Mouse (Mus musculus): ENCODE data around the gene Stab2.

Gene Stab2

DNA sequence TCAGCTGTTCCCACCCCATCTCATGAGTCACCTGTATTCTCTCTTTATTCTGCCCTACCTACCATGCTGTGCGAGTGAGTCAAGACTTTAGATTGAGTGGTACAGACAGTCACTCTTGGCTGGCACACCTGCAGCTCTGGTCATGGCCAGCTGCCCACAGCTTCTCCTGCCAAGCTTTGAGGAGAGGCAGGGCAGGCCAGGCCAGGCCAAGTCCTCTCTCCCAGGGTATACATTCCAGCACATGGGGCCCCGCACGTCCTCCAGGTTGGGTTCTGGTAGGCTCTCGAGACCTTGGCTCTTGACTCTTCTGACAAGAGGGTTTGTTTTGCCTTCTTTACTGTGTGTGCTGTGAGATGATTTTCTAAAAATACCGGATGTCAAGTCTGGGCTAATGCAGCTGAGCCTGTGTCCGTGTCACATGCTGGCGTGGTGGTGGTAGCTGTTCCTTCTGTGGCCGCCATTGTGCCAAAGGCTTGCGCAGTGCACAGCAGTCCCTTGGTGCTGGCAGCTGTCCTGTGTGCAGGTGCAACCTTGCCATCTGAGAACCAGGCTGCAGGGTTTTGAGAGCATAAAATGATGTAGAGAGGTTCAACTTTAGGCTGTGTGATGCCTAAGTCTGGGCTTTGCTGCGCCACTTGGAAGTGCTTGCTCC lies 181.8 kb downstream of the Stab2 start:
- DNase-seq (ENCODE audit: low spot score) = no peak

DNA sequence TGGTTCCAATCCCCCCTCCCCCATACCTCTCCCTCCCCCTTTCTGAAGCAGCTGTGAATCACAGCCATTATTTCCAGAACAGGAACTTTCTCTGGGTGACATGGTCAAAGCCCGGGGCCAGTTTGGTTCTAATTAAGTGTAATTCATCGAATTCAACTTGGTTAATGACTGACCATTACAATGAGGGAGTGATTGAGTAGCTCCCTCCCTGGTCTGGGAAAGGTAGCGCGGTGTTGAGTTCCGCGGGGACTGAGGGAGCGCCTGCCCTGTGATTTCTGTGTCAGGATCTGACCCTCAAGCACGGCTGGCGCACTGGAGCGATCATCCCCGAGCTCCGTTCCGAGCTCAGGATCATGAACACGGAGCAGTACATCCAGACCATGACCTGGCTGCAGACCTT lies 183.0 kb downstream of the Stab2 start:
- no peak for DNase-seq (ENCODE audit: low spot score)

DNA sequence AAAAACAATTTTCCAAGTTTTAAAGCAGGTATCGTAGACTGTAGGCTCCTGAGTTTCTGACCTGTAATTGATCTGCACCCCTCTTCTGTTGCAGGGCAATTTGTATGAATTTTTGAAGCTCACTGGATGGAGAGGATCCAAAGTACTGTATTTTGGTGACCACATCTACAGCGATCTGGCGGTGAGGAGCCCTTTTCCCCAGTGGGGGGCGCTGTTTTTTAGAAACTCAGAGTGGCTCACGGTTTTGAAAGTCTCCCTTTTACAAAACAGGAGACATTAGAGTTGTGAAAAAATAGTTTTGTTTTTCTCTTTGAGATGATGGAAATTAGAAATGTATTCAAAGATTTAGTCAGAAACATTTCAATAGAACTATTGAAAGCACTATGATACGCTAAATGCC lies 183.7 kb downstream of the Stab2 start:
- DNase-seq (ENCODE audit: low spot score) = no peak

DNA sequence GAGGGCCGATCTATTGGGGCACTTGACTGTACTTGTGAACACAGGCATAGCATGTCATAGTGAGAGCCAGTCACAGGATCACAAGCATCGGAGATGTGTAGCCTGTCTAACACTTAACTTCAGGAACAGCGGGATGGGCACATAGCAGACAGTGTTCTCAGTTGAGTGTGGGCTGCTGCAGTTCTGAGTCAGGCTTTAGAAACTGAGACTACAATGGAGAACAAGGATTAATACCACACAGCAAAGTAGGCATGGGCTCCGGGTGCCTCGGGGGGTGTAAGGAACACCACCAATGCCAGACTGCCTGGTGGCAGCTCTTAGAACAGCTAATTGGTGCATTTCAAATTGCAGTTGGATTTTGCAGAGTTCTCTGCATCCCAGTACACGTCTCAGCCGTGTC lies 186.8 kb downstream of the Stab2 start:
- DNase-seq (ENCODE audit: low spot score) = no peak

DNA sequence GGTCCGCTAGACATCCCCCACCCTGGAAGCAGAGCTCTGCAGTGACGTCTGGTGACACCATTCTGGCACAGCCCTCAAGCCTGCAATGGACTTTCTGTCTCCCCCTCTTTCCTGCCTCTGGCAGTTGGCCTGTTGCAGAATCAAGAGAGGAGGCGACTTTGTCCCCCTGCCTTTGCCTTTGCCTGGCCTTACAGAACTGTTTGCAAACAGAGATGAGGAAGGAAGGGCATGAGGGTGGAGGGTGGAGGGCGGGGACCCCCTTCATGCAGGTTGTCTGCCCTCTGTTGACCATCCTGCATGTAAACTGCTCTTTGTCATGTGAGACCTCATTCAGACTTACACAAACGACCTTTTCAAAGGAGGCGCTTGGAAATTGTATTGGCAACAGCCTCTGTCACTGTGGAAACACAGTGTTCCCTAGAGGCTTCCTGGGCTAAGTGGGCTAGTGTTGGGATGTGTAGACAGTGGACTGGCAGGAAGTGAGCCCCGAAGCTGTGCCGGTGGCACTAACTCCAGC lies 188.1 kb downstream of the Stab2 start:
- DNase-seq (ENCODE audit: low spot score) = no peak

DNA sequence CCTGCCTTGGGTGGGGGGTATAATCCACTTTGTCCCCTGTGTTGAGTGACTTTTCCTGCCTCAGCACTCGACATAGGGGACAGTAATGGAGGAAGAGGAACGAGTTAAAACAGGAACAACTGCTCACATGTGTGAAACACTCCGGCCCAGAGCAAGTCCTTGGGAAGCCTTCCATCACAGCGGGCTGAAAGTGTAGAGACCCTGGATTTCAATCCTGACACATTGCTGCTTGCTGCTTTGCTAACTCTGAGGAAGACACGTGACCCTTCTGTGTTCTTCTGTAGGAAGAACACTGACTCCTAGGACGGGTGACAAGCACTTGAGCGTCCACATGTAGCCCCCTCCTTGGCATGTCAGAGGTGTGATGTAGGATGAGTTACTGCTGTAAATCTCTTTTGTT lies 192.7 kb downstream of the Stab2 start:
- DNase-seq (ENCODE audit: low spot score) = no peak

DNA sequence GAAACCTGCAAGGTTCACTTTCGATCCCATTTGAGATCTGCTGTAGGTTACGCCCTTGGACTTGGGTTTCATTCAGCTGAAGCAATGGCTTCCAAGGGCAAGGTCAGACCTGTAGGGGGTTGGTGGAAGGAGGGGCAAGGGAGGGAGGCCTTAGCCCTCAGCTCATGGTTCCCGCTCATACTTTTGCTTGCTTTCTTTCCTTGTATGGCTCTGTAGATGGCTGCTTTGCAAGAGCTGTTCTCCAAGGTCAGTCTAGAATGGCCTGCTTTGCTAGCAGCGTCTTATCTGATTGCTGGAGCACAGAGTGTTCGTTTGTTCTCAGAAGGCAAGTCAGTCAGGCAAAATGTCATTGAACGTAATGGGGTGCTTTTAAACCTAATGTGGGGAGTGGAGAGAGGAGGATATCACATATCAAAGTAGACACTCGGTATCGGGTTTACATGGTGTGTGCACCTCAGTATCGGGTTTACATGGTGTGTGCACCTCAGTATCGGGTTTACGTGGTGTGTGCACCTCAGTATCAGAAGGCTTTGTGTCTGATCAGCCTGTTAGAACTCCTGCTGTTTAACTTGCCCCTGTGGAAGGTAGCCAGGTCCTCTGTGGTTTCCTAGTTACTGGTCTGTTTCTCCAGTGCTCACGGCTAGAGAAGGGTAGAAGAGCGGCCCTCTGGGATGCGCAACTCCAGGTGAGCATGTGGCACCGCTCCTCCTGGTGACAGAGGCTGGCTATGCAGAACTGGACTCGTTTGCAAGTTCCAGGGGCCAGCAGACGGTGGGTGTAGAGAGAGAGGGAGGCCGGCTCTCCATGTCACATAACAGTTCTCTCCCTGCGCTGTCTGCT lies 193.3 kb downstream of the Stab2 start:
- no peak for DNase-seq (ENCODE audit: low spot score)

DNA sequence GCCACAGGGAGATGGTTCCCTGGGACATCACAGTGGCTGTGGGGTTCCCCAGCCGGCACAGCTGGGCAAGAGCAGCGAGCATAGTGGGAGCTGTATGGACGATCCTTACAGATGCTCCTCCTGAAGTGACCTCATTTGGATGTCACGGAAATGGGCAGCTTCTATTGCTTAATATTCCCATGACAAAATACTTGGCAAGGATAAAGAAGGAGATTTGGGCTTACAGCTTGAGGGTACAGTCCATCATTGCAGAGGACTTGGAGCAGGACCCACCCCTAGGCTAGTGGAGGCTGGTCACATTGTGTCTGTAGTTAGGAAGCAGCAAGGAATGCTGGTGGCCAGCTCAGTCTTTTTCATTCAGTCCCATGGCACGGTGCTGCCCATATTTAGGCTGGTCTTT lies 197.2 kb downstream of the Stab2 start:
- DNase-seq (ENCODE audit: low spot score) = no peak

DNA sequence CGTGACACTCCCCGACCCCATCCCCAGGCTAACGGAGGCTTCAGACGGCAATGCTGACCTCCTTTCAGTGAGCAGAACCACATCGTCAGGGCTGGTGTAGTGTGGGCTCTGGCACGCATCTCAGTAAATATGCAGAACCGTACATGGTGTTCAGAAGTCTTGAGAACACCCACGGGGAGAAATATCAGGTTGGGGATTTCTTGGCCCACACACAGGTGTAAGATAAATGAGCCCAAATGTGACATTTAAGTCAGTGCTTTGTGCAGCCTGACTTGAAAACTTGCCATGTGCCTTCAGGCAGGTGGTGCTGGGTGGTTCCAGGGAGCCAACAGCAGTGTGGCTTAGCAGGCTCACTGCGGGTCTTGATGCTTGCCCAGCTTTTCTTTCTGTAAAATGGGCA lies 197.8 kb downstream of the Stab2 start:
- DNase-seq (ENCODE audit: low spot score) = no peak

DNA sequence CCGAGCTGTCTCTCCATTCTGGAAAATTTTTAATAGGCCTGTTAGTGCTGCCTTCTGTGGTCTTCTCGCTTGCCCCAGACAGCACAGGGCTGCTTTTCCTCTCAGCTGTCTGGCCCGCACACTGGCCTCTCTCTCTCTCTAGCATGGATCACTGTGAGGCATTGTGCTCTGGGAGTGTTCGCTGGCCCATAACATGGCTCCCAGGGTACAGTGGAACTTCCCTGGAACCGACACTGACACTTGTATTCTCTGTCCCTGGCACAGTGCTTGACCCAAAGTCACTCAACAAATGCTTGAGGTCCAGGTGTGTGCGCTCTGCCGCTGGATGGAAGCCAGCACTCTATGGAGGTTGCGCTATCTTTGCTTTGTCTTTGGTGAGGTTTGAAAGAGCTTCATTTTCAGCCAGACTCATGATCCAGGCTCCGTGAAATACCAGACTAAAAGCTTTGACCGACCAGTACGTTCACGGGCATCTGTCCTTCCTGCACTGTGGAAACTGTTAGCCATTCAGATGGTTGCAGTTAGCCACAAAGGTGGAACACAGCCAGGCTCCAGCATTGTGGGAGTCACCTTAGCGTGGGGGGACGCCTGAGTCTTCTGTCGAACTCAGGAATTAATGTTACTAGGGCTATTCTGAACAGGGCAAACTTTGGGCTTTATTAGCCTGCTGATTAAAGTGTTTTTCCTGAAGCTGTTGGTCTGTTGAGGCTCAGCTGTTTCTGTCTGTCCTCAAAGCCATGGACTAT lies 199.6 kb downstream of the Stab2 start:
- DNase-seq (ENCODE audit: low spot score) = no peak

DNA sequence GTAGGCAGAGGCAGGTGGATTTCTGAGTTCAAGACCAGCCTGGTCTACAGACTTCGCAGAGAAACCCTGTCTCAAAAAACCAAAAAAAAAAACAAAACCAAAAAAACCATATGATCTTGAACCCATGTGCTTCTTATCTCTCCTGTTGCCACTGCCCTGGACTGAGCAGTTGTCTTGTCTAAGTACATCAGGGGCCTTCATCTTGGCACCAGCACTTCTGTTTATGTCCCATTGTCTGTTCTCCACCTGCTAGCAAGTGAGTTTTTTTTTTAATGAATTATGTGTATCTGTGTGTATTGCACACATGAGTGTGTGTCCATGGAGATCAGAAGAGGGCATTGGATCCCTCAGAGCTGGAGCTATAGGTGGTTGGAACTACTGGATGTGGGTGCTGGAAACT lies 200.5 kb downstream of the Stab2 start:
- no peak for DNase-seq (ENCODE audit: low spot score)

DNA sequence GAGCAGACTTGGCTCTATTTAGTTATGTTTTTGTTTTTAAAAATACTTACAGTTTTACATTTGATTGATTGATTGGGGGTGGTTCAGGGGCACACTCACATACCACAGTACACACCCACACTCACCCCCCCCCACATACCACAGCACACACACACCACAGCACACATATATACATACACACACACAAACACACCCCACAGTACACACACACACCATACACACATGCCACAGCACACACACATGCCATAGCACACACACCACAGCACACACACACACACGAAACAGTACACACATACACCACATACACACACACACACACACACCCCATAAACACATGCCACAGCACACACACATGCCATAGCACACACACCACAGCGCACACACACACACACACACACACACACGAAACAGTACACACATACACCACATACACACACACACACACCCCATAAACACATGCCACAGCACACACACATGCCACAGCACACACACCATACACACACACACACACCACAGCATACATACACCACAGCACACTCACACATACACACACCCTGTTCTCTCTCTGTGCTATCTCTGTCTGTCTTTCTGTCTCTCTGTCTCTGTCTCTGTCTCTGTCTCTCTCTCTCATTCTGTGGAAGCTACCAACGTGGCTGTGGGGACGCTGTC lies 211.6 kb downstream of the Stab2 start:
- no peak for DNase-seq (ENCODE audit: low spot score)

DNA sequence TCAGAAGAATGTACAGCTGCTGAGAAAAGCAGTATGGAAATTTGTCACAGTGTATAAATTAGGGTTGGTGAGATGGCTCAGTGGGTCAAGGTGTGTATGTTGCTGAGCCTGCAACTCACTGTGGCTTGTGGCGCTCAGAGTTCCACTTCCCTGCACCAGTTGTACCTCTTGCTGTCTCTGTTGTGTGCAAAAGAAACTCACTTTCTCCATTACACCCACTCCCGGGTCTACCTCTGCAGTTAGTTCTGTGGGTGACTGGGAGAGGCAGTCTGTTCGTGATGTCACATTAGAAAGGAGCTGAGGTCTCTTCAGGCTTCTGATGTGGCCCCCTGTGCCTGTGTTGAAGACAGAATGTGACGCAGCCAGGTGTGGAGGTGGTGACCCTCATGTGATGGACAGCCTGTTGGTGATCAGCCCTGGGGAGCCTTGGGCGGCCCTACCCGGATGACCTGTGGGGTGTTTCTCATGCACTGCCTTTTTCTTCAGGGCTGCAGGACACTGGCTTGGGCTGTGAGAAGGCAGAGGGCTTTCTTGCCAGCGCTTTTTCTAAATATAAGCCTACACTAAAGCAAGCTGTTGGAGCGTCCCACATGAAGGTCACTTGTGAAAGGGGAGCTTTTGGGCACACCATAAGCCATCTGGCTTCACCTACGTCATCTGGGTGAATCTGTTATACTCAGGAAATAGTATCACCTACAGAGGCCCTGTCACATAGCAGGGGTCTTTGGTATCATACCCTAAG lies 212.9 kb downstream of the Stab2 start:
- DNase-seq (ENCODE audit: low spot score) = no peak

DNA sequence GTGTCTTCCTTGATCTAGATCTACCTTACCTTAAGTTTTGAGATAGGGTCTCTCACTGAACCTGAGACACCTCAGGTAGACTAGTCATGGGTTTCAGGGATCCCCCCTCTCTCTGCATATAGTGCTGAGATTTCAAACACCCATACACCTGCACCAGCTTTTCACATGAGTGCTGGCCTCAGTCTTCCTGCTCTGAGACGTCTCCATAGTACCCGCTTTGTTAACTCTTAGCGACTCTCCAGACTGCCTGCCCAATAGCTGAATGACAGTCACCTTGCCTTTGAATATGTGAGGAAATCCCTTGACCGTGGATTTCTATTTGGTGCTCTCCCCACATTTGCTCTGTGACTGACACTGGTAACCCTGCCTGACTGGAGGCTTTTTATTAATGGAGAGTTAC lies 213.6 kb downstream of the Stab2 start:
- DNase-seq (ENCODE audit: low spot score) = no peak

DNA sequence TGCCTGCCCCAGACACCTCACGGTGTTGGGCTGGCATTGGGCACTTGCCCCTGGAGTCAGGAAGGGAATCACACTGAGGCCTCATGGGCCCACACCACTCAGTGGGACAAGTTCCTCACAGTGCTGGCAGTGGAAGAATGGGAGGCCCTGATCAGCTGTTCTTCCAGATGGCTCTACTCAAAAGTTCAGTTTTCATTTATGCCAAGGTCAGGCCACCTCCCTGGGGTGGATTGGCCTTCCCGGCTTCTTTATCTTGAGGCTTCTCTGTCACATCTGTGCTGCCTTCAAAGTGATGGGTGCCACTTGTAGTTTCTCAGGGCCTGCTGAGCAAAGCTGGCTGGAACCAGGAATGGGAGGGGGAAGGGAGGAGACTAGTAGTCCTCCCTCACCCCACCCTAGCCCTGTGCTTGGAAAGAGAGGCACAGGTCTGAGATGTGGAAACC lies 214.3 kb downstream of the Stab2 start:
- DNase-seq (ENCODE audit: low spot score) = no peak

DNA sequence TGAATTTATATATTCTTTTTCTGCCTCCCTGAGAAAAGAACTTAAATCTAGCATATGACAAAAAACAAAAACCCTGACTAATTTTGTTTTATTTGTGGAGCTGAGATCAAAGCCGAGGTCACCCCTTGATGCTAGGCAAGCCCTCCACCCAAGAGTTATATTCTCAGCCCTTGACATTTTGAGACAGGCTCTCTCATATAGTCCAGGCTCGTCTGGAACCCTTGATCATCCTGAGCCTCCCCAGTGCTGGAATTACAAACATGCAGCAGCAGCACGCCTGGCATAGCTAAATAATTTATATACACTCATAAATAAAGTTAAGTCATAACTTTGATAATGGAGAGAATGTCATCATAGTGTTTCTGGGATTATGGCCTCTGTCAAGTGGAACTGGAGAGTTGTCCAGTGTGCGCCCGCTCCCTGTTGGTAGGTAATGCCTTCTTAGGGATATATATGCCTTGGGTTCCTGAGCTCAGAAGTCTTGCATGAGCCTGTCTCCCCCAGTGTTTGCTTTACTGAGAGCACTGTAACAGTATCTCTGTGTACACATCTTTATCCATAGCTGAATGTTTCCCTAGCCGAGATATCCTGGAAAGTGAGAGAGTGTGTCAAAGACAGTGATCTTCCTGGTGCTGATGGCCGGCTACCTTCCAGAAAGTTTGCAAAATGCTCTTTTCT lies 216.2 kb downstream of the Stab2 start:
- no peak for DNase-seq (ENCODE audit: low spot score)

Measured in left cerebral cortex, adult 11 months (tissue).